Mouse (Mus musculus) heart, embryonic 12.5 days (tissue): ENCODE results near the gene Fbn1. TPM values are rescaled to one million over a fixed set of nuclear protein-coding genes. Genes with fewer than 3 reads are reported as not detected.

Source experiments
- ATAC-seq: fragments of 200-750 bp; cut with Nextera tagmentation; 2 replicates; pipeline ENCODE4 v1.8.0; 2017; ENCODE audit warnings: moderate TSS enrichment, moderate library complexity; ENCODE audit not compliant: insufficient number of reproducible peaks, low FRiP score
- H3K27ac ChIP-seq: fragments of 300-500 bp; sonication (generic); 2 replicates; pipeline ENCODE4 v1.5.1; 2016; ENCODE audit warnings: mild to moderate bottlenecking, moderate library complexity; ENCODE audit not compliant: poor library complexity, severe bottlenecking
- H3K27me3 ChIP-seq: fragments of 300-500 bp; sonication (generic); replicated peaks from 2 replicates; pipeline ENCODE4 v1.6.1; 2016; ENCODE audit warnings: mild to moderate bottlenecking, moderate library complexity
- H3K36me3 ChIP-seq: fragments of 300-500 bp; sonication (generic); 2 replicates; pipeline ENCODE4 v1.6.1; 2016; ENCODE audit warnings: mild to moderate bottlenecking, moderate library complexity
- H3K4me1 ChIP-seq: fragments of 300-500 bp; sonication (generic); replicated peaks from 2 replicates; pipeline ENCODE4 v1.6.1; 2016; ENCODE audit warnings: mild to moderate bottlenecking
- H3K4me2 ChIP-seq: fragments of 300-500 bp; sonication (generic); 2 replicates; pipeline ENCODE4 v1.6.1; 2016; ENCODE audit warnings: mild to moderate bottlenecking, moderate library complexity
- H3K4me3 ChIP-seq: fragments of 300-500 bp; sonication (generic); 2 replicates; pipeline ENCODE4 v1.5.1; 2016; ENCODE audit warnings: mild to moderate bottlenecking
- H3K9ac ChIP-seq: fragments of 300-500 bp; sonication (generic); 2 replicates; pipeline ENCODE4 v1.6.1; 2016; ENCODE audit warnings: mild to moderate bottlenecking, moderate library complexity
- H3K9me3 ChIP-seq: fragments of 300-500 bp; sonication (generic); replicated peaks from 2 replicates; pipeline ENCODE4 v1.6.1; 2016; ENCODE audit warnings: mild to moderate bottlenecking, moderate library complexity
- WGBS: fragments of 180-500 bp; shearing (Covaris S2); methylation state at CpG from one replicate; pipeline ENCODE4 v1.1.7; 2016; 5-methylcytosine and 5-hydroxymethylcytosine counted together
- polyA plus RNA-seq: library from polyadenylated mRNA; unstranded; fragments of >200 nt; fragmentation: Nextera tagmentation; extraction: Ambion mirVana; gene quantifications from 2 replicates; pipeline ENCODE4 v1.2.1, GENCODE M21; 2016

Gene Fbn1
- polyA plus RNA-seq, 1 experiment from 2014 or later: 38.8 TPM

DNA sequence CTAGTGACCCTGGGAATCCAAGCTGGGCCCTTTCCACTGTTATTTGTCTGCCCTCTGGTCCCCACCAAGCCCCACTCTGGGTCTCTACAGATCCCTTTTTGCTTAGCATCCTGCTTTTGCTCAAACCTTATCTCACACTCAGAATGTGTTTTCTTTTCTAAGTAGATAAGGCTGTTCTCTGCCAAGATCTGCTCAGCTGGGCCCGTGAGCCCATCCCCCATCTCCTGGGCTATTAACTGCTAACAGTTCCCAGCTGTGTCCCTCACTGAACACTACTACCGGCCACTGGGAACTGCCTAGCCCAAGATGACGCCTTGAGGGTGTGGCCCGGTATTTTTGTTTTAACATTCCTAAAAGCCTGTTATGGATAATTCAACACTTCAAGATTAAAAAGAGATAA, 8.8 kb upstream of the Fbn1 start:
- Histone ChIP-seq H3K27me3 (no peaks in the 10 kb centered on the region), H3K36me3 (no peaks in the 10 kb centered on the region), H3K9ac (no peak overlapping the region), H3K4me1 (peaks cover 19% of the 10 kb centered on the region), H3K4me3 (no peak overlapping the region), H3K9me3 (0 out of 2 replicates have a peak, but pooled peaks cover 4% of the 10 kb centered on the region), H3K27ac (peak overlapping the region; percentile 71), H3K4me2 (no peak overlapping the region; the same call in 1 of the 2 replicates)
- peak; percentile 88 for ATAC-seq
- WGBS: 2% methylated on average over 4 of the region's 4 CpGs

DNA sequence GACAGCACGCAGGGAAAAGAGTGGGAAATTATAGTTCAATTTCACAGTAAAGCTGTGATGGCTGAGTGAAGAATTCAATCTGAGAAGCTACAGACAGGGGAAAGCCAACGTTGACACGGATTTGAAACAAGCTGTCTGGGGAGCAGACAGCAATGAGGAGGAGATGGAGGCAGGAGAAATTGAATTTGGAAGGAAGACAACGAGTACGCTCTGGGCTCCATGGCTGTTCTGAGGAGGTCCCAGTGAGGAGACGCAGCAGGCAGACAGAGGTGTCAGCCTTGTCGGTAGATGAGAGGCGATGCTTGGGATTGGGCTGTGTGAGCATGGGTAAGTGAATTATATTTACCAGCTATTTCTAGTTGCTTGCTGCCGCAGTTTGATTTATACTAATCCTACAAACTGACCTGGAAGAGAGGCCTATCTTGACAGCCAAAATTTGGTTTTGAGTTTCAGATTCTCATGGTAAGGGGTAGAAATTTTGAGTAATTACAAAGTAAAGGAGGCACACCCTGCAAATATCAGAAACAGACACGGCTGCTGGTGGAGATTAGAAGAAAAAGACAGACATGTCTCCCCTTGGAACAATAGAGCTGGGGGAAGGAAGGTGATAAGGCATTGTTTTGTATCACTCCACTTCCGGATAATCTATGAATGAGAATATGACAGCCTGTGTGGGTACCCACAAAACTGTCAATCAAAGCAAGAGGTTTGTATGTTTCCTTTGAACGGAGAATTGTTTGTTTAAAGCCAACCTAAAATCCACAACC, 7.7 kb upstream of the Fbn1 start:
- no peak for ATAC-seq
- Histone ChIP-seq H3K36me3 (no peaks in the 10 kb centered on the region), H3K4me3 (no peak overlapping the region), H3K9ac (no peak overlapping the region), H3K27me3 (no peaks in the 10 kb centered on the region), H3K27ac (peak overlapping the region; percentile 76), H3K4me1 (peaks cover 19% of the 10 kb centered on the region), H3K4me2 (no peak overlapping the region), H3K9me3 (no peaks in the 10 kb centered on the region)
- 32% methylated on average over 12 of the region's 12 CpGs for WGBS

DNA sequence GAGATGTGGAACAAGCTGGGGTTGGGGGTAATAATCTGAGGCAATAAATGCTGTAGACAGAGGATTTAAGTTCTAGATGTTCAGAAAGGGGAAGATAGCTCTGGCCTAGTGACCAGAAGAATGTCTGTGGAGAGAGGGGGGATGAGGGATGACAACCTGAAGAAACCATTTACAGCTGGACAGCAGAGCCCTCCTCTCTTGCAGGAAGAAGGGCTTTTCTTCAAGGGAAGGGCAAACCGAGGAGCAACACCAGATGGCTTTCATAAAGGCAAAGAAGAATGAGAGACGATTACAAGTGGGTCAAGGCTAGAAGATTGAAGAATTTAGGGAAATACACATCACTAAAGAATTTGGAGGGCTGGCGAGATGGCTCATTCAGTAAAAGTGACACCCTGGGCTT, 6.6 kb upstream of the Fbn1 start:
- H3K9me3 ChIP-seq: no peaks in the 10 kb centered on the region
- WGBS: 46% methylated on average over 3 of the region's 3 CpGs

DNA sequence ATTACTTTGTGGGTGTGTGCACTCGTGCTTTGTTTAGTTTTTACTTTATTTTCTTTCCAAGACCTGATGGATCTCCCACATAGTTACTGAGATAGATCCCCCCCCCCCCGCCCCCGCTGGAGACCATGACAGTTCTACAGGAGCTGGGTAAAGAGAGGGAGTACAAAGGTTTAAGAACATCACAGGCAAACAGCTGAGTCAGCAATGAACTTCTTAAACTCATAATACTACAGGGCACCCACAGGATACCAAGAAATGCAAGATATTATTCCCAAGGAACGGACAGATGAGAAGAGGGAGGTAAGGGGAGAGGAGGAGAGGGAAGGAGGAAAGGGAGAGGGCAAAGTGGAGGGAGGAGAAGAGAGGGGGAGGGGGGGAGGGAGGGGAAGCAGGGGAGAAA, 4.8 kb upstream of the Fbn1 start:
- H3K4me2 ChIP-seq: no peak overlapping the region

More for the DNA sequence above, 6.6 kb upstream of the Fbn1 start:
- Histone ChIP-seq H3K4me3 (no peak overlapping the region), H3K4me1 (peaks cover 19% of the 10 kb centered on the region), H3K36me3 (no peaks in the 10 kb centered on the region), H3K27ac (no peak overlapping the region), H3K27me3 (no peaks in the 10 kb centered on the region), H3K9ac (no peak overlapping the region), H3K4me2 (no peak overlapping the region)
- ATAC-seq: no peak

DNA sequence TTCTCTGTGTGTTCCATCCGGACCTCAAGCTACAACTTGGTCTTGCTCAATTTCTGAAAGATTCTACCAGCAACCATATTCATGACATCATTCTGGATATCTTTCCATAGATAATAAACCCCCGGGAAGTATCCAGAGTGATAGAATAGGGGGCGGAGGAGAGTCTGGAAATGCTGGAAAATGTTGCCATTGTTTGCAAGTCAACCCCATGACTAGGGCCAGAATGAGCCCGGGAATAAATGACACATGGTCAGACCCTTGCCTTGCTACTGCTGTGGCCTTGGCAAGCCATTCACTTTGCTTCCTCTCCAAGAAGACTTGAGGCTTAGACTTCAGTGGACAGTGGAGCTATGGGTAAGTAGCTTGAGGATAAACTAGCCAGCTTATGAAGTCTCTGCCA, 4.1 kb upstream of the Fbn1 start:
- H3K4me1 ChIP-seq: peaks cover 20% of the 10 kb centered on the region
- WGBS: 54% methylated on average over 4 of the region's 4 CpGs
- no peak overlapping the region for H3K4me2 ChIP-seq
- no peaks in the 10 kb centered on the region for H3K27me3 ChIP-seq
- no peaks in the 10 kb centered on the region for H3K36me3 ChIP-seq
- H3K9me3 ChIP-seq: no peaks in the 10 kb centered on the region
- ATAC-seq: no peak
- H3K9ac ChIP-seq: no peak overlapping the region
- H3K27ac ChIP-seq: peak overlapping the region; percentile 35; the same call in 1 of the 2 replicates
- H3K4me3 ChIP-seq: no peak overlapping the region

More for the DNA sequence above, 4.8 kb upstream of the Fbn1 start:
- H3K4me1 ChIP-seq: peaks cover 19% of the 10 kb centered on the region
- no peak overlapping the region for H3K27ac ChIP-seq
- H3K4me3 ChIP-seq: no peak overlapping the region
- no peak overlapping the region for H3K9ac ChIP-seq
- no peaks in the 10 kb centered on the region for H3K27me3 ChIP-seq
- ATAC-seq: no peak
- WGBS: 74% methylated on average over 4 of the region's 4 CpGs
- H3K9me3 ChIP-seq: no peaks in the 10 kb centered on the region
- no peaks in the 10 kb centered on the region for H3K36me3 ChIP-seq

DNA sequence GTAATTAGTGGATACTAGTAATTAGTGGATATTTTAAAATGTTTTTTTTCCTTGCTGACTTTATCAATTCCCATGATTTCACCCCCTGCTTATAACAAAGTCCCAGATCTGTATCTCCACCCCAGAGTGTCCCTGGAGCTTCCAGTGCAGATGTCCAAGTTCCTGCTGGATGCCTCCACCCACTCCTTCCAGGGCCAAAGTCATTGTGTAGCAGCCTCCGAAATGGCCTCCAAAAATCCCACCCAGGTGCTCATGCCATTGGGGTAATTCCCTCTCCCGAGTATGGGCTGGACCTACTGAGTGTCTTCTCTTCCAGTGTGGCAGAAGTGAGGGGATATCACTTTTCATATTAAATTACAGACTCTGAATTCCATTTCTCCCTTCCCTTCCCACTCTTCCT, 3.0 kb upstream of the Fbn1 start:
- Histone ChIP-seq H3K27ac (no peak overlapping the region), H3K4me2 (no peak overlapping the region), H3K4me3 (no peak overlapping the region), H3K36me3 (no peaks in the 10 kb centered on the region), H3K27me3 (no peaks in the 10 kb centered on the region), H3K9ac (no peak overlapping the region), H3K9me3 (no peaks in the 10 kb centered on the region), H3K4me1 (peaks cover 12% of the 10 kb centered on the region)
- WGBS: 70% methylated on average over 2 of the region's 2 CpGs
- ATAC-seq: no peak

DNA sequence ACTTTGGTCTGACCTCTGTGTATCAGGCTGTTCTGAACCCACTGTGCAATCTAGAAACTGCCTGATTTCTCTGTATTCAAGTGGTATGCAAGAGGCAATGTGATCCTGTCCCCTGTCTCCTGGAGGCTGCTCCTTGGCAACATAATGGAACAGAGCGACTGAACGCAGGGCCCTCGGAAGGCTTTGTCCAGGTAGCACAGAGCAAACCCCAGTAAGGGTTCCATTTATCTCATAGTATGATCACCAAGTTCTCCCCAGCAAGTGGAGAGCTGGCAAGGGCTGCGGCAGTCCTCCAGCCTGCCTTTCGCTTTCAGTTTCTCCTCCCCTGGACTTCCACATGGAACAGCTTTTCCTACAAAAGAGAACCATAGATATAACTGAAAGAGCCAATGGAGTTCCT, 588 bp upstream of the Fbn1 start:
- ATAC-seq: no peak
- H3K27ac ChIP-seq: no peak overlapping the region
- no peaks in the 10 kb centered on the region for H3K27me3 ChIP-seq
- no peaks in the 10 kb centered on the region for H3K9me3 ChIP-seq
- 87% methylated on average over 5 of the region's 5 CpGs for WGBS
- no peak overlapping the region for H3K9ac ChIP-seq
- H3K4me2 ChIP-seq: no peak overlapping the region
- H3K4me3 ChIP-seq: no peak overlapping the region
- no peaks in the 10 kb centered on the region for H3K36me3 ChIP-seq
- H3K4me1 ChIP-seq: 0 out of 2 replicates have a peak, but pooled peaks cover 4% of the 10 kb centered on the region

DNA sequence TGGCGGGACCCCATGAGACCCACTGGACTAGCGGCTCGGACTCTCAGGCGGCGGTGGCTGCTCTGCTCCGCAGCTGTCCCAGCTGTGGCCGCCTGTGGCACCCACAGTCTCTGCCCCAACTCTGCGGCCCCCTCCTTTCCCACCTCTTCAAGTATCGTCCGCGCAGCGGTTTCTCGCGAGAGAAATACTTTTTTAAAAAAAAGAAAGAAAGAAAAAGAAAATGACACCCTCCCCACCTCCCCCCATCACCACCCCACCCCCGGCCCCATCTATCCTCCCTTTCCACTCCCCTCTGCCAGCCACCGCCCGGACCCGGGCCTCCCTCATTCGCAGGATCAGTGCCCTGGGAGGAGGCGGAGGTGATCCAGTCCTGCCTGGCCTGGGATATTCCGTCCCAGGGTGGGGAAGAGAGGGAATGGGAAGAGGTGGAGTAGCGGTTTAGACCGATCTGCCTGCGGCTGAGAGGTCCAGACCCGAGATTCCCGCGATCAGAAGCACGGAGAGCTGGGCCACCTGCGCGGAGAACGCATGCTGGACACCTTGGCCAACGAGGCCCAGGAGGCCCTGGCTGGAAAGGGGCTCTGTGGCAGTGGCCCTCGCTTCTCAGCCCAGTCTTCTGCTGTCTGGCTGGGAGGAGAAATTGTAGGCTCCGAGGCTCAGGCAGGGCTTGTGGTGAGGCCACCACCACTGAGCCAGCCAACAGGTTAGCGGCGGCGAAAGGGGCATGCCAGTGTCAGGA, 1.3 kb downstream of the Fbn1 start:
- 1% methylated on average over 37 of the region's 37 CpGs for WGBS

DNA sequence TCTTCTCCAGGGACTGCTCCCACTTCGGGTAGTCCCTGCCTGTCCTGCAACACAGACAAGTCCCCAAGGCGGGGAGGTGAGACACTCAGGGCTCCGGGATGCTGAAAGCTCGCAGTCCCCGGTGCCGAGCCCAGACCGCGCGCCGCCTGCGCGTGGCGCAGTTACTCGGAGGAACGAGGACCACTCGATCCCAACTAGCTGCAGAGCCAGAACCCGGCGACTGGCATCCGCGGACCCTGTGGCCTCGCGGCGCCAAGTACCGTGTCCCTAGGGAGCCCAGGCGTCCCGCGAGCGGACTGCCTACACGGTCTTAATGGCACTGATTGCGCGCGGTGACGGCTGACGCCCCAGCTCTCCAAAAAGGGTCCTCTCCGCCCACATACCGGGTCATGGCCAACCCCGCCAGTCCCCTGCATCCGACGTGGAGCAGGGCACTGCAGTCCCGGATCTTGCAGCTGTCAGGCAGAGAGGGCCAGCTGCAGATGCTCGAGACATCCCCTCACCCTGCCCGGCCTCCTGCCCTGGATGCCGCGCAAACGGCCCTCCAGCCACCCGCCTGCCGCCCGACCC, 2.0 kb downstream of the Fbn1 start:
- peak overlapping the region; percentile 76 for H3K27ac ChIP-seq
- 0 out of 2 replicates have a peak, but pooled peaks cover 12% of the 10 kb centered on the region for H3K4me1 ChIP-seq
- WGBS: under 1% methylated on average over 48 of the region's 48 CpGs
- H3K9me3 ChIP-seq: peaks cover 4% of the 10 kb centered on the region; the same call in 1 of the 2 replicates
- peak overlapping the region; percentile 69 for H3K4me3 ChIP-seq
- ATAC-seq: peak; percentile 75
- H3K27me3 ChIP-seq: no peaks in the 10 kb centered on the region
- H3K9ac ChIP-seq: peak overlapping the region; percentile 83
- peaks cover 16% of the 10 kb centered on the region for H3K36me3 ChIP-seq
- H3K4me2 ChIP-seq: peak overlapping the region; percentile 83

More for the DNA sequence above, 1.3 kb downstream of the Fbn1 start:
- peak; percentile 87 for ATAC-seq
- Histone ChIP-seq H3K36me3 (peaks cover 14% of the 10 kb centered on the region), H3K4me2 (peak overlapping the region; percentile 83), H3K4me3 (peak overlapping the region; percentile 69), H3K9ac (peak overlapping the region; percentile 83), H3K9me3 (peaks cover 2% of the 10 kb centered on the region; the same call in 1 of the 2 replicates), H3K4me1 (0 out of 2 replicates have a peak, but pooled peaks cover 11% of the 10 kb centered on the region), H3K27me3 (no peaks in the 10 kb centered on the region), H3K27ac (peak overlapping the region; percentile 76)

DNA sequence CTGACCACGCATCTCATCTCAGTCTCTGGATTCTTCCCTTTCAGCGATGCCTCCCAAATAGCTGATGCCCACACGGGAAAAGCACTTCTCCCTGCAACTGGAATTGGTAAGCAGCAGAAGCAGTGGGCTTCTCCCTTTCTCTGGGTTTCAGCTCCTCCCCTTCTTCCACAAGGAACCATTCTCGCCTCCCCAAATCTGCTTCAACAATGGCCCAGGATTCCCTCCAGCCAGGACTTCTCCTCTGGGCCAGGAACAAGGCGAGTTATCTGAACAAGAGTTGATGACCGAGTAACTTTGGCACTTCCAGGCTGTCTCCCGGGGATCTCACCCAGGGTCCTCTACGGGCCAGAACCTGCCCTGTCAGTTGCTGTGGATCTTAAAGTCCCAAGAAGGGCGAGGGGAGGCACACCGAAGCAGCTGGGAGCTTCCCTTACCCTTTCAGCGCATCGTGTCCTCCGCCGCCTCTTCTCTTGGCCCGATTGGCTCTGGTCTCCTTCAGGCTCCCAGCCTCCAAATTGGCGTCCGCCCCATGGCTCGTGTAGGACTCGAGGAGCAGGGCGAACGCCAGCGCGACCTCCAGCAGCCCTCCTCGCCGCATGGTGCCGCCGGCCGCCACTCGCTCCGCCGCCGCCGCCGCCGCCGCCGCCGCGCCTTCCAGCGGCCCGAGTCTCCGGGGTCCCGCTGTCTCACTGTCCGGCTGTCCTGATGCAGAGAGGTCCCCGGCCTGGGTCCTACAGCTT, 2.6 kb downstream of the Fbn1 start, which contains the start of gene Gm9913:
TSS of gene Gm9913 (plus strand) at position 84 of the 740 bp plus-strand sequence.
- peaks cover 16% of the 10 kb centered on the region for H3K36me3 ChIP-seq
- peak within 1 kb of the TSS; percentile 83 for H3K9ac ChIP-seq
- ATAC-seq: peak; percentile 18
- peak within 1 kb of the TSS; percentile 76 for H3K27ac ChIP-seq
- peak within 1 kb of the TSS; percentile 83 for H3K4me2 ChIP-seq
- peak within 1 kb of the TSS; percentile 69 for H3K4me3 ChIP-seq
- under 1% methylated on average over 45 of the region's 45 CpGs for WGBS
- H3K27me3 ChIP-seq: no peaks in the 10 kb centered on the region
- peaks cover 13% of the 10 kb centered on the region; the same call in 1 of the 2 replicates for H3K4me1 ChIP-seq
- H3K9me3 ChIP-seq: peaks cover 4% of the 10 kb centered on the region; the same call in 1 of the 2 replicates
